Mouse (Mus musculus) heart, embryonic 11.5 days (tissue): ENCODE measurements around the gene Ptpn11. TPM values are rescaled to one million over a fixed set of nuclear protein-coding genes. Genes with fewer than 3 reads are reported as not detected.

Experiments
- ATAC-seq: fragments of 200-750 bp; cut with Nextera tagmentation; replicated peaks from 2 replicates; pipeline ENCODE4 v1.8.0; 2017; ENCODE audit warnings: moderate library complexity; ENCODE audit not compliant: insufficient number of reproducible peaks, low FRiP score, low TSS enrichment
- H3K27ac ChIP-seq: fragments of 300-500 bp; sonication (generic); 2 replicates; pipeline ENCODE4 v1.5.1; 2014; ENCODE audit warnings: mild to moderate bottlenecking, low read depth, low read length
- H3K27me3 ChIP-seq: fragments of 300-500 bp; sonication (generic); 2 replicates; pipeline ENCODE4 v1.6.1; 2014; ENCODE audit warnings: mild to moderate bottlenecking, low read length, mixed read lengths; ENCODE audit not compliant: control insufficient read depth, insufficient read depth
- H3K36me3 ChIP-seq: fragments of 300-500 bp; sonication (generic); 2 replicates; pipeline ENCODE4 v1.6.1; 2014; ENCODE audit warnings: mild to moderate bottlenecking, low read length, moderate library complexity, mixed read lengths; ENCODE audit not compliant: control insufficient read depth, insufficient read depth
- H3K4me1 ChIP-seq: fragments of 300-500 bp; sonication (generic); 2 replicates; pipeline ENCODE4 v1.6.1; 2014; ENCODE audit warnings: low read length; ENCODE audit not compliant: control insufficient read depth, insufficient read depth
- H3K4me2 ChIP-seq: fragments of 300-500 bp; sonication (generic); 2 replicates; pipeline ENCODE4 v1.6.1; 2014; ENCODE audit warnings: mild to moderate bottlenecking, moderate library complexity
- H3K4me3 ChIP-seq: fragments of 300-500 bp; sonication (generic); 2 replicates; pipeline ENCODE4 v1.5.1; 2014; ENCODE audit warnings: low read depth, low read length
- H3K9ac ChIP-seq: fragments of 300-500 bp; sonication (generic); 2 replicates; pipeline ENCODE4 v1.6.1; 2014; ENCODE audit warnings: mild to moderate bottlenecking, low read depth, low read length, moderate library complexity
- H3K9me3 ChIP-seq: fragments of 300-500 bp; sonication (generic); replicated peaks from 2 replicates; pipeline ENCODE4 v1.6.1; 2016; ENCODE audit warnings: low read length; ENCODE audit not compliant: control insufficient read depth
- WGBS: fragments of 180-500 bp; shearing (Covaris S2); extraction: QIAGEN DNeasy Blood & Tissue Kit; methylation state at CpG from one replicate; pipeline ENCODE4 v1.1.7; 2014; ENCODE audit not compliant: insufficient replicate concordance; 5-methylcytosine and 5-hydroxymethylcytosine counted together
- polyA plus RNA-seq: library from polyadenylated mRNA; unstranded; fragments of >200 nt; fragmentation: Nextera tagmentation; extraction: Ambion mirVana; gene quantifications from 2 replicates; pipeline ENCODE4 v1.2.1, GENCODE M21; 2014

The Ptpn11 gene
- polyA plus RNA-seq, 1 experiment from 2014 or later: 33.8 TPM

GRCm38 (mm10) chr5:121112390-121112789 lies 78.8 kb downstream of the Ptpn11 start:
- Histone ChIP-seq H3K9me3 (no peaks in the 10 kb centered on the region), H3K9ac (no peak overlapping the region), H3K4me3 (no peak overlapping the region), H3K27ac (no peak overlapping the region), H3K4me2 (no peak overlapping the region), H3K27me3 (no peaks in the 10 kb centered on the region), H3K36me3 (no peaks in the 10 kb centered on the region), H3K4me1 (0 out of 2 replicates have a peak, but pooled peaks cover 2% of the 10 kb centered on the region)
- ATAC-seq: no peak
- 67% methylated on average over 5 of the region's 5 CpGs for WGBS

GRCm38 (mm10) chr5:121111106-121111915 lies 79.9 kb downstream of the Ptpn11 start:
- H3K27ac ChIP-seq: no peak overlapping the region
- ATAC-seq: no peak
- H3K9me3 ChIP-seq: no peaks in the 10 kb centered on the region
- no peak overlapping the region for H3K4me3 ChIP-seq
- no peak overlapping the region for H3K9ac ChIP-seq
- H3K36me3 ChIP-seq: no peaks in the 10 kb centered on the region
- no peaks in the 10 kb centered on the region for H3K27me3 ChIP-seq
- 0 out of 2 replicates have a peak, but pooled peaks cover 2% of the 10 kb centered on the region for H3K4me1 ChIP-seq
- WGBS: 85% methylated on average over 18 of the region's 18 CpGs
- H3K4me2 ChIP-seq: no peak overlapping the region

- Histone ChIP-seq H3K36me3 (no peaks in the 10 kb centered on the region), H3K4me2 (no peak overlapping the region), H3K9ac (no peak overlapping the region), H3K27ac (no peak overlapping the region), H3K9me3 (no peaks in the 10 kb centered on the region), H3K27me3 (no peaks in the 10 kb centered on the region), H3K4me1 (no peaks in the 10 kb centered on the region), H3K4me3 (no peak overlapping the region)
- no peak for ATAC-seq
- 77% methylated on average over 7 of the region's 7 CpGs for WGBS
Measured at GRCm38 (mm10) chr5:121109185-121109584, 82.0 kb downstream of the Ptpn11 start.

- WGBS: 86% methylated on average over 3 of the region's 3 CpGs
- Histone ChIP-seq H3K36me3 (no peaks in the 10 kb centered on the region), H3K27me3 (no peaks in the 10 kb centered on the region), H3K4me3 (no peak overlapping the region), H3K4me1 (no peaks in the 10 kb centered on the region), H3K9ac (no peak overlapping the region), H3K9me3 (no peaks in the 10 kb centered on the region), H3K4me2 (no peak overlapping the region), H3K27ac (no peak overlapping the region)
- ATAC-seq: no peak
Measured at GRCm38 (mm10) chr5:121106913-121107312, 84.3 kb downstream of the Ptpn11 start.

GRCm38 (mm10) chr5:121100886-121101580 lies 90.2 kb downstream of the Ptpn11 start:
- Histone ChIP-seq H3K27ac (no peak overlapping the region), H3K36me3 (no peaks in the 10 kb centered on the region), H3K4me1 (no peaks in the 10 kb centered on the region), H3K27me3 (no peaks in the 10 kb centered on the region), H3K9me3 (no peaks in the 10 kb centered on the region), H3K4me2 (no peak overlapping the region), H3K9ac (no peak overlapping the region), H3K4me3 (no peak overlapping the region)
- WGBS: 79% methylated on average over 9 of the region's 9 CpGs
- no peak for ATAC-seq

- H3K4me2 ChIP-seq: no peak overlapping the region
- no peaks in the 10 kb centered on the region for H3K36me3 ChIP-seq
- no peaks in the 10 kb centered on the region for H3K4me1 ChIP-seq
- H3K27ac ChIP-seq: no peak overlapping the region
- H3K4me3 ChIP-seq: no peak overlapping the region
- 39% methylated on average over 2 of the region's 2 CpGs for WGBS
- ATAC-seq: no peak
- H3K9me3 ChIP-seq: no peaks in the 10 kb centered on the region
- no peak overlapping the region for H3K9ac ChIP-seq
- H3K27me3 ChIP-seq: no peaks in the 10 kb centered on the region
Measured at GRCm38 (mm10) chr5:121100095-121100494, 91.1 kb downstream of the Ptpn11 start.

GRCm38 (mm10) chr5:121097970-121098369 lies 93.2 kb downstream of the Ptpn11 start:
- Histone ChIP-seq H3K9me3 (no peaks in the 10 kb centered on the region), H3K4me1 (no peaks in the 10 kb centered on the region), H3K4me2 (no peak overlapping the region), H3K4me3 (no peak overlapping the region), H3K27ac (no peak overlapping the region), H3K36me3 (no peaks in the 10 kb centered on the region), H3K9ac (no peak overlapping the region), H3K27me3 (no peaks in the 10 kb centered on the region)
- 76% methylated on average over 4 of the region's 4 CpGs for WGBS
- ATAC-seq: no peak

- no peak overlapping the region for H3K4me2 ChIP-seq
- no peaks in the 10 kb centered on the region for H3K4me1 ChIP-seq
- H3K9ac ChIP-seq: no peak overlapping the region
- no peak overlapping the region for H3K27ac ChIP-seq
- H3K4me3 ChIP-seq: no peak overlapping the region
- H3K27me3 ChIP-seq: no peaks in the 10 kb centered on the region
- ATAC-seq: no peak
- H3K9me3 ChIP-seq: no peaks in the 10 kb centered on the region
- no peaks in the 10 kb centered on the region for H3K36me3 ChIP-seq
- WGBS: 86% methylated on average over 5 of the region's 5 CpGs
Measured at GRCm38 (mm10) chr5:121096744-121097143, 94.5 kb downstream of the Ptpn11 start.
